ENCODE assay signal across 14 mouse cellular contexts in genomic region chrX:58514925-58515324, GRCm38 (mm10).
DNase-seq lines count a peak whose midpoint lies in the region; ATAC-seq and TF ChIP-seq lines count a peak whose summit lies in the region.
"Had no signal": no experiment of that assay in that cellular context is flagged by ENCODE, and none has a peak within 500 bp of the region (broad histone marks: within the 10 kb centered on the region; RNA-seq: fewer than 3 reads in every experiment).

No protein-coding gene starts in this region.

- no peak overlapping the region for H3K4me2 ChIP-seq in intestine, postnatal 0 days (replicated peaks; ENCODE audit: low read depth)
- H3K4me2 ChIP-seq in intestine, embryonic 16.5 days (ENCODE audit: low read depth, low read length): no peak overlapping the region
- no peak overlapping the region for H3K4me2 ChIP-seq in midbrain, embryonic 14.5 days (ENCODE audit: low read length)
- H3K4me2 ChIP-seq in kidney, embryonic 15.5 days: no peak overlapping the region
- H3K4me2 ChIP-seq: limb, embryonic 13.5 days had no signal

- no peaks in the 10 kb centered on the region for H3K9me3 ChIP-seq in intestine, postnatal 0 days (ENCODE audit: control insufficient read depth)
- H3K9me3 ChIP-seq in intestine, embryonic 16.5 days (ENCODE audit: control insufficient read depth, low read length): no peaks in the 10 kb centered on the region
- no peaks in the 10 kb centered on the region for H3K9me3 ChIP-seq in midbrain, embryonic 14.5 days (ENCODE audit: control insufficient read depth, low read length)
- no peaks in the 10 kb centered on the region for H3K9me3 ChIP-seq in midbrain, embryonic 10.5 days (replicated peaks)
- no peaks in the 10 kb centered on the region for H3K9me3 ChIP-seq in kidney, embryonic 15.5 days (replicated peaks)
- H3K9me3 ChIP-seq: heart, embryonic 10.5 days; limb, embryonic 13.5 days had no signal

- no peak overlapping the region for H3K9ac ChIP-seq in intestine, postnatal 0 days (ENCODE audit: low read depth, low read length)
- no peak overlapping the region for H3K9ac ChIP-seq in intestine, embryonic 16.5 days (ENCODE audit: low read depth, low read length)
- no peak overlapping the region for H3K9ac ChIP-seq in midbrain, embryonic 14.5 days (replicated peaks; ENCODE audit: low read length)
- H3K9ac ChIP-seq in kidney, embryonic 15.5 days: no peak overlapping the region
- H3K9ac ChIP-seq: limb, embryonic 13.5 days had no signal

- H3K36me3 ChIP-seq in intestine, postnatal 0 days (ENCODE audit: control insufficient read depth, insufficient read depth): no peaks in the 10 kb centered on the region
- no peaks in the 10 kb centered on the region for H3K36me3 ChIP-seq in intestine, embryonic 16.5 days (ENCODE audit: control insufficient read depth, insufficient read depth, low read length)
- H3K36me3 ChIP-seq in midbrain, embryonic 14.5 days (ENCODE audit: control insufficient read depth, insufficient read depth, low read length): no peaks in the 10 kb centered on the region
- H3K36me3 ChIP-seq in midbrain, embryonic 10.5 days: no peaks in the 10 kb centered on the region
- no peaks in the 10 kb centered on the region for H3K36me3 ChIP-seq in kidney, embryonic 15.5 days
- H3K36me3 ChIP-seq: heart, embryonic 10.5 days; limb, embryonic 13.5 days had no signal

- DNase-seq in midbrain, embryonic 14.5 days: peak; percentile 49
- no peak for DNase-seq in midbrain, embryonic 10.5 days (ENCODE audit: low spot score)
- DNase-seq in ZHBTc4 (ENCODE audit: low read depth, low spot score): peak; percentile 5
- DNase-seq in mesoderm, embryonic 11.5 days (ENCODE audit: low read depth, low spot score): peak; percentile 14
- DNase-seq in B cell, adult 2 months: no peak
- DNase-seq: cerebellum, postnatal 14 days; gastrocnemius, adult 2 months; kidney, postnatal 25 days had no signal

- no peaks in the 10 kb centered on the region for H3K27me3 ChIP-seq in intestine, postnatal 0 days (replicated peaks; ENCODE audit: control insufficient read depth, insufficient read depth, low read length)
- H3K27me3 ChIP-seq in intestine, embryonic 16.5 days (replicated peaks; ENCODE audit: control insufficient read depth, insufficient read depth, low read length): no peaks in the 10 kb centered on the region
- no peaks in the 10 kb centered on the region for H3K27me3 ChIP-seq in midbrain, embryonic 14.5 days (ENCODE audit: control insufficient read depth, insufficient read depth, low read length)
- H3K27me3 ChIP-seq in midbrain, embryonic 10.5 days (ENCODE audit: low read depth, poor library complexity, severe bottlenecking): no peaks in the 10 kb centered on the region
- H3K27me3 ChIP-seq in kidney, embryonic 15.5 days: no peaks in the 10 kb centered on the region
- H3K27me3 ChIP-seq: limb, embryonic 13.5 days had no signal

- 35% methylated on average over 5 of the region's 5 CpGs for WGBS in intestine, postnatal 0 days
- 41% methylated on average over 5 of the region's 5 CpGs for WGBS in intestine, embryonic 16.5 days
- 59% methylated on average over 5 of the region's 5 CpGs for WGBS in midbrain, embryonic 14.5 days
- 62% methylated on average over 5 of the region's 5 CpGs for WGBS in midbrain, embryonic 10.5 days
- 59% methylated on average over 5 of the region's 5 CpGs for WGBS in kidney, embryonic 15.5 days

- no peak overlapping the region for H3K4me3 ChIP-seq in intestine, postnatal 0 days (ENCODE audit: low read depth, low read length)
- H3K4me3 ChIP-seq in intestine, embryonic 16.5 days (ENCODE audit: low read length): no peak overlapping the region
- H3K4me3 ChIP-seq in midbrain, embryonic 14.5 days (replicated peaks; ENCODE audit: low read depth, low read length): no peak overlapping the region
- no peak overlapping the region for H3K4me3 ChIP-seq in midbrain, embryonic 10.5 days
- H3K4me3 ChIP-seq in kidney, embryonic 15.5 days (replicated peaks): no peak overlapping the region
- H3K4me3 ChIP-seq: erythroblast, embryonic 14.5 days; gastrocnemius, adult 2 months; heart, embryonic 10.5 days; limb, embryonic 13.5 days had no signal

- no peak for ATAC-seq in intestine, postnatal 0 days
- no peak for ATAC-seq in intestine, embryonic 16.5 days
- ATAC-seq in midbrain, embryonic 14.5 days (ENCODE audit: low FRiP score, low TSS enrichment): no peak
- no peak for ATAC-seq in kidney, embryonic 15.5 days (replicated peaks; ENCODE audit: low FRiP score)

- TF ChIP-seq CTCF in intestine, postnatal 0 days (IDR thresholded peaks at IDR 0.05; ENCODE audit: low read depth): peak; percentile 39

- no peaks in the 10 kb centered on the region for H3K4me1 ChIP-seq in intestine, postnatal 0 days (replicated peaks; ENCODE audit: control insufficient read depth, insufficient read depth, low read length)
- no peaks in the 10 kb centered on the region for H3K4me1 ChIP-seq in intestine, embryonic 16.5 days (ENCODE audit: control insufficient read depth, insufficient read depth, low read length)
- H3K4me1 ChIP-seq in midbrain, embryonic 14.5 days (ENCODE audit: control insufficient read depth, insufficient read depth, low read length): no peaks in the 10 kb centered on the region
- no peaks in the 10 kb centered on the region for H3K4me1 ChIP-seq in midbrain, embryonic 10.5 days
- no peaks in the 10 kb centered on the region for H3K4me1 ChIP-seq in kidney, embryonic 15.5 days
- H3K4me1 ChIP-seq: heart, embryonic 10.5 days; limb, embryonic 13.5 days had no signal

- H3K27ac ChIP-seq in intestine, postnatal 0 days (ENCODE audit: low read depth, low read length): no peak overlapping the region
- no peak overlapping the region for H3K27ac ChIP-seq in intestine, embryonic 16.5 days (ENCODE audit: low read length)
- no peak overlapping the region for H3K27ac ChIP-seq in midbrain, embryonic 14.5 days (replicated peaks; ENCODE audit: low read depth, low read length)
- H3K27ac ChIP-seq in midbrain, embryonic 10.5 days (replicated peaks): no peak overlapping the region
- no peak overlapping the region for H3K27ac ChIP-seq in kidney, embryonic 15.5 days
- H3K27ac ChIP-seq: gastrocnemius, adult 2 months; heart, embryonic 10.5 days; limb, embryonic 13.5 days had no signal

Comparison
In these comparisons a context has a peak if more than half of its experiments do, and no peak if none do; other contexts are left out.
1. DNase-seq: peak in midbrain, embryonic 14.5 days (single experiment), ZHBTc4 (single experiment) and mesoderm, embryonic 11.5 days (single experiment); none in midbrain, embryonic 10.5 days (single experiment) and B cell, adult 2 months (0 of 2).